Mouse (Mus musculus): ENCODE measurements at regions not wholly inside any gene's neighbourhood (a gene's known extent, or its start where the extent isn't known, plus 50 kb on each side); places are given as distances from the start of the nearest gene placed in this dataset.

DNA sequence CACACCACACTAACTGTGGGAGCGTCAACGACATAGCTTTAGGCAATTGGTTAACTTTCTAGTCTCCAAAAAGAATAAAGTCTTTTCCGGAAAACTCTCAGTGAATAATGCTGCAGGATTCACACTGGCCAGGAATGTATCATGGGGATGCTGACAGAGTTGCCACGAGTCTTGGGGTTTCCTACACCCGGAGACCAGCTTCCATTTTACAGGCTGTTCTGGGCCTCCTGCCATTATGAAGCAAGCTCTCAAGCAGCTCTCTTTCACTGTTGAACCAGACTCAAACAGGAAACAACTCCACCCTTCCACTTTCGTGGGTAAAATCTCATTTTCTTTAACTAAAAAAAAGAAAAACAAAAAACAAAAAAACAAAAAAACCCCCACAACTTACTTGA, 123.0 kb upstream of the Tbl1xr1 start:
- TF ChIP-seq NELFE (IDR thresholded peaks at IDR 0.05; ENCODE audit: low read depth, low read length) (no peak), POLR2A (IDR thresholded peaks at IDR 0.05; ENCODE audit: low read depth, low read length) (no peak), BHLHE40 (IDR thresholded peaks at IDR 0.05; ENCODE audit: low read depth, low read length) (no peak), ZNF384 (IDR thresholded peaks at IDR 0.05; ENCODE audit: low read depth, low read length) (no peak), CTCF (conservative IDR thresholded peaks at IDR 0.05 in 1 of 2, IDR thresholded peaks at IDR 0.05 in 1 of 2; ENCODE audit: low read depth in 2 of 2, low read length in 2 of 2) (no peak), GABPA (IDR thresholded peaks at IDR 0.05; ENCODE audit: insufficient replicate concordance, low read depth, low read length) (no peak)

Data from CH12.LX (cell line).